Mouse (Mus musculus): ENCODE results near the gene Cabin1. TPM values are rescaled to one million over a fixed set of nuclear protein-coding genes. Genes with fewer than 3 reads are reported as not detected.

Cabin1 gene
- polyA plus RNA-seq, 1 experiment from 2014 or later = 35.8 TPM

DNA sequence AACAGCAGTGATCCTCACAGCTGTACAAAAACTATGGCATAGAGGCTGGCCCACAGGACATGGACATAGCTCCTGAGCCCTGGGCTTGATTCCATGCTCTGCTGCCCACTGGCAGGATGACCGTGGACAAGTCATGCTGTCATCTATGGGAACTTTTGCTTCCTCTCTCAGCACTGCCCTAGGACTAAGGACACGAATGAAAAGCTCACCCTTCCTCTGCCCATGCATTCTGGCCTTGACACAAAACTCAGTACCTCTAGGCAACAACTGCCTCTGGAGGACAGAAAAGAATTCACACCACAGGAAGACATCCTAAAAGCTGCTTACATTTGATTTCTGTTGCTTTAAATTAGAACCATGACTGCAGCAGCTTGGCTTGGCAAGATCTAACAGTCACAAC lies 87.9 kb downstream of the Cabin1 start:
- no peaks in the 10 kb centered on the region for H3K9me3 ChIP-seq
- no peak for ATAC-seq (ENCODE audit: insufficient read depth, low FRiP score, low read depth)
- H3K4me3 ChIP-seq (replicated peaks) = no peak overlapping the region
- 84% methylated on average over 2 of the region's 2 CpGs for WGBS
- H3K4me2 ChIP-seq = no peak overlapping the region
- H3K27ac ChIP-seq = peak overlapping the region; percentile 85
- H3K27me3 ChIP-seq (replicated peaks) = no peaks in the 10 kb centered on the region
- peaks cover 26% of the 10 kb centered on the region for H3K4me1 ChIP-seq
- H3K36me3 ChIP-seq = 0 out of 2 replicates have a peak, but pooled peaks cover 2% of the 10 kb centered on the region
- no peak overlapping the region for H3K9ac ChIP-seq

DNA sequence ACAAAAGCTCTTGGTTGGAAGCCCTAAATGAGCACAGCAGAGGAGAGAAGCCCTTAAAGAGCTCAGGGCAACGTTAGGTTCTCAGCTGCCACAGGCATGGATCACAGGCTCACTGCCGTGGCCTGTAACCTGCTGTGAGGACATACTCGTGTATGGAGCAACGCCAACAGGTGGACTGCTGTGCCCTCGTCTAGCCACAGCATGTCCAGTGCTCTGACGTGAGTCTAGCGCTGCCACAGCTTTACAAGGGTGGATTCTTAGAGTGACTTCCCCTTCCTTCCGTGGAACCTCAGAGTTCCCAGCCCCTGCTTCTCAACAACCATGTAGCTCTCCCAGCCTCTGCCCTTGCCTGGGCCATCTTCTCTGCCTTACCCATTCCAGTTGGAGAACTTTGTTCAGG lies 88.5 kb downstream of the Cabin1 start:
- no peaks in the 10 kb centered on the region for H3K27me3 ChIP-seq (replicated peaks)
- ATAC-seq (ENCODE audit: insufficient read depth, low FRiP score, low read depth) = no peak
- no peak overlapping the region for H3K9ac ChIP-seq
- H3K36me3 ChIP-seq = 0 out of 2 replicates have a peak, but pooled peaks cover 2% of the 10 kb centered on the region
- 87% methylated on average over 8 of the region's 8 CpGs for WGBS
- H3K27ac ChIP-seq = peak overlapping the region; percentile 85; the same call in 1 of the 2 replicates
- peaks cover 26% of the 10 kb centered on the region for H3K4me1 ChIP-seq
- H3K4me3 ChIP-seq (replicated peaks) = no peak overlapping the region
- H3K9me3 ChIP-seq = no peaks in the 10 kb centered on the region
- no peak overlapping the region for H3K4me2 ChIP-seq

DNA sequence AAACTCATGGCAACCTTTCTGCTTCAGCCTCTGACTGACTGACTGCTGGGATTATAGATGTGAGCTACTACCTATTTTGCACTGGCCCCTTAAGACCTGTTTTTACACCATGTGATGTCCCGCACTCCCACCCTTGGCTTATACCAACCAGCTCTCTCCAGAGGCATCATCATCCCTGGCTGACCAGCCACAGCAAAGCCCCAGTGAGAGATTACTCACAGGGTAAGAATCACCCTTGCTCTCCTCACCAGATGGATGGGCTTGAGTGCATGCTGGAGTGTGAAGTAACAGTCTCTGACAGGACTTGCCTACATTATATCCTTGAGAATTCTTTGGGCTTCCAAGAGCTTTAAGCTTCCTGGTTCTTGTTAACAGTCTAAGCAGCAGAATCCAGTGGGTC lies 94.2 kb downstream of the Cabin1 start:
- no peak overlapping the region for H3K9ac ChIP-seq
- 97% methylated on average over 1 of the region's 1 CpGs for WGBS
- H3K27me3 ChIP-seq (replicated peaks) = no peaks in the 10 kb centered on the region
- no peak overlapping the region for H3K27ac ChIP-seq
- no peaks in the 10 kb centered on the region for H3K9me3 ChIP-seq
- H3K4me1 ChIP-seq = peaks cover 15% of the 10 kb centered on the region
- peaks cover 5% of the 10 kb centered on the region; the same call in 1 of the 2 replicates for H3K36me3 ChIP-seq
- no peak overlapping the region for H3K4me2 ChIP-seq
- no peak for ATAC-seq (ENCODE audit: insufficient read depth, low FRiP score, low read depth)
- no peak overlapping the region for H3K4me3 ChIP-seq (replicated peaks)

DNA sequence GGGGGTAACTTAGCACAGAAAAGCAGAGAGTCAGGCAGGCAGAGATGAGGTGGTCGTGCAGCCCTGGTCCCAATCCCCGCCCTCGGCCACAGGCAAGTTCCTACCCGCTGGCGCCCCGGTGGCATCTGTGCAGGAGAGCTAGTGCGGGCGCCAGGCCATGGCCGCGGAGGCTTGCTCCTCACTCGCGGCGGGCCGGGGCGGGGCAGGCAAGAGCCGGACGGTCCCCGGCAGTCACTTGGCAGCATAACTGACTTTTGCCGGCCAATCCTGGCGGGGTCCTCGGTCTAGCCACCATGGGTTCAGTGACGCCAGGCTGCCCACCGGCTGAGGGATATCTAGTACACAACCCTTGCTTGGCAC lies 96.2 kb downstream of the Cabin1 start:
- H3K27ac ChIP-seq = peak overlapping the region; percentile 83
- ATAC-seq (ENCODE audit: insufficient read depth, low FRiP score, low read depth) = peak; percentile 59; the same call in 1 of the 2 replicates
- H3K4me2 ChIP-seq = peak overlapping the region; percentile 92
- H3K9me3 ChIP-seq = no peaks in the 10 kb centered on the region
- peaks cover 15% of the 10 kb centered on the region for H3K4me1 ChIP-seq
- WGBS = under 1% methylated on average over 23 of the region's 23 CpGs
- peak overlapping the region; percentile 63 for H3K9ac ChIP-seq
- no peaks in the 10 kb centered on the region for H3K27me3 ChIP-seq (replicated peaks)
- peak overlapping the region; percentile 78 for H3K4me3 ChIP-seq (replicated peaks)
- peaks cover 2% of the 10 kb centered on the region; the same call in 1 of the 2 replicates for H3K36me3 ChIP-seq

DNA sequence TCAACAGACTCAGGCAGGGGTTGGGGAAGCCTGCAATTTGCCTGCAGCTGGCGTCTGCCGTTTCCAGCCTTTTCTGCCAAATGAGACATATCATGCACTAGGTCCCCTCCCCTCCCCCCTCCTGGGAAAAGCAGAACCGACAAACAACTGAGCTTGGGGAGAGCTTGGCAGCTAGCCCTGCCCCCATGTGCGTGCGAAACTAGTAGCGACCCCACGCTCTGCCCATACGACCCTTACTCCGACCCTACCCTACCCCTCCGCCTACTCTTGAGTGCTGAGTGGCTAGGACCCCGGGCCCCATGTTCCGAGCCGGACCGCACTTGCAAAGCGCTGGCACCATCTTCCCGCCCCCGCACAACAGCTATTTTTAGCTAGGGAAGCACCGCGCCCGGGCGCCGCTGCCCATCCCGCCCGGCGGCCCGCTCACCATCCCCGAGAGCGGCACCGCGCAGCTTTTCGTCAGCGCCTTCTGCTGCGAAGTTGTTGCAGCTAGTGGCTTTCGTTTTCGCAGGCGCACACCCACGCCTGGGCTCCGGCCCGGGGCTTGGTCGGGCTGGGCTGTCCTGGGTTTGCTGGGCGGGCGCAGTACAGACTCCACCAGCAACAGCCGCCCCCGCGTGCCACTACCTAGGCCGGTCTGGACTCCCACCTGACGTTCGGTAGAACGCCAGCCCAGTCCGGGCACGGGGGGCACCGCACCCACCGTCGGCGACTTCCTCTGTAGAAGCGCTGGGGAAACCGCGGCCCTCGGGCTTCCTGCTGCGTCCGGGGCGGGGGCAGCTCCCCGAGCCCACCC lies 96.8 kb downstream of the Cabin1 start:
- Histone ChIP-seq H3K9me3 (no peaks in the 10 kb centered on the region), H3K36me3 (peaks cover 2% of the 10 kb centered on the region; the same call in 1 of the 2 replicates), H3K4me3 (replicated peaks) (peak overlapping the region; percentile 78), H3K27me3 (replicated peaks) (no peaks in the 10 kb centered on the region), H3K4me2 (peak overlapping the region; percentile 92), H3K4me1 (peaks cover 15% of the 10 kb centered on the region), H3K9ac (peak overlapping the region; percentile 63), H3K27ac (peak overlapping the region; percentile 83)
- 2% methylated on average over 63 of the region's 63 CpGs for WGBS
- ATAC-seq (ENCODE audit: insufficient read depth, low FRiP score, low read depth) = peak; percentile 81

DNA sequence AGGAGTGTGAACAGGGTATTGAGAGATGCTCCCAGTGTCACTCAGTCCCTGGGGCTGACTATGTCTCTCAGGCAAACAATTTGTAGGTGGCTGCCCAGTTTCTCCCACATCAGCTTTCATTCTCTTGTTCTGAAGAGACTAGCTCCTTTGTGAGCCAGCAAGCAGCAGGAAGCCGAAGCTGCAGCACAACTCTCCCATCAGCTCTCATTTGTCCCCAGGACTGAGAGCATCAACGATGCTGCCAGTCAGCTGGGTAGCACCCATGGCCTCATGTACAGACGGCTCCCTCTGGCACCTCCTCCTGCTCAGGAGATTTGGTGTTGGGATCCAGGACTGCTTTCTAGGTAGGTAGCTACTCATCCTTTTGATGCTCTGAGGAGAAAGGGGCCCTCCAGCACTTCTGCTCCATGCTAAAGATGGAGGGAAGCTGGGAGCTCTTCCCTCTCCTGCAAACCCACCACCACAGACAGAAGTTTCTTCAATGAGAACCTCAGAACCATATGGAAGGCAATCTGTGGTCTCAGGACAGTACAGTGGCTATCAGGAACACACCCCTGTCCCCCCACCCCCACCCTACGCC lies 97.6 kb downstream of the Cabin1 start:
- H3K9me3 ChIP-seq = no peaks in the 10 kb centered on the region
- H3K27me3 ChIP-seq (replicated peaks) = no peaks in the 10 kb centered on the region
- peaks cover 15% of the 10 kb centered on the region for H3K4me1 ChIP-seq
- no peak for ATAC-seq (ENCODE audit: insufficient read depth, low FRiP score, low read depth)
- H3K36me3 ChIP-seq = peaks cover 6% of the 10 kb centered on the region; the same call in 1 of the 2 replicates
- H3K27ac ChIP-seq = peak overlapping the region; percentile 83
- peak overlapping the region; percentile 78 for H3K4me3 ChIP-seq (replicated peaks)
- WGBS = 52% methylated on average over 4 of the region's 4 CpGs
- H3K4me2 ChIP-seq = peak overlapping the region; percentile 92
- peak overlapping the region; percentile 63 for H3K9ac ChIP-seq

DNA sequence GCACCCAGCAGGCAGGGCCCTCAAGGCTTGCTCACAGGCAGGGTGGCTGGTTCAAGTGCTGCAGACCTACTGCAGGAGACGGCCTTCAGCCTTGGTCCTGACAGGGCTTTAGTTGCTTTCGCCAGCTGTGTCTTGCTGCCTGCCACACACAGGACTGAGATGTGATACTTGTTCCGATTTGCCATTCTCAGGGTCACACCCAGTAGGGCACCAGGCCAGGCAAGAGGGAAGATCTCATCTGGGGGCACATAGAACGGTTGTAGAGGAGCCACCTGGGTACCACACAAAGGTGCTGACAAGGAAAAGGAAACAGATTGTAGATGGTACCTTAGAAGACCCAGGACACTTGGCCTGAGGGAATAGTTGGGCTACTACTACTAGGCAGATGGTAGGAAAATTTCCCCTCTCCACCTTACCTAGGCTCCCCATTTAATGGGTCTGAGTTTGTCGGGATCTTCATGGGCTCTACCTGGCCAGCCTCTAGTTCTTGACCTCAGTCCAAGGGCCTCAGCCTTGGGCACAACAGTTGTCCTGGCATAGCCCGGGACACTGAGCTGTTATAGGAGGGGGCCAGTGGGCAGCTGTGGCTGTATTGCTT lies 99.4 kb downstream of the Cabin1 start:
- Histone ChIP-seq H3K4me3 (replicated peaks) (no peak overlapping the region), H3K9ac (no peak overlapping the region), H3K36me3 (peaks cover 8% of the 10 kb centered on the region; the same call in 1 of the 2 replicates), H3K4me2 (no peak overlapping the region), H3K27me3 (replicated peaks) (no peaks in the 10 kb centered on the region), H3K9me3 (no peaks in the 10 kb centered on the region), H3K27ac (no peak overlapping the region), H3K4me1 (peaks cover 15% of the 10 kb centered on the region)
- no peak for ATAC-seq (ENCODE audit: insufficient read depth, low FRiP score, low read depth)
- WGBS = 93% methylated on average over 6 of the region's 6 CpGs

DNA sequence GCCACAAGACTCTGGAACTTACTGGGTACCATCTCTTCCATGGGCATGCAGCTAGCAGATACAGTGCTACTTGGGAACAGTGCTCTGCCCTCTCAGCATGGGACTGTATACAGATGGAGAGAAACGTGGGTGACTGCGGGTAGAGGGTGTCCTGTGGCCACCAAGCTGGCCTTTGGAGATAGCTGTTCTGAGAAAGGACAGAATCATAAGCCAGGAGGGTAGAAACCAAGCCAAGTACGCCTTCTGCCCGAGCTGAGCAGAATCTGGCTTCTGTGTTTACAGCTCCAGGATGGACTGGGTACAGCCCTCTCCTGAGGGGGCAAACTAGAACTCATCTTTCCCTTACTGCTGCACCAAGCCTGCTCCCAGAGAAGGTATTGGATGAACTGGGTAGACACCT lies 101.6 kb downstream of the Cabin1 start:
- H3K36me3 ChIP-seq = peaks cover 18% of the 10 kb centered on the region; the same call in 1 of the 2 replicates
- no peak for ATAC-seq (ENCODE audit: insufficient read depth, low FRiP score, low read depth)
- no peak overlapping the region for H3K4me3 ChIP-seq (replicated peaks)
- WGBS = 90% methylated on average over 4 of the region's 4 CpGs
- no peak overlapping the region for H3K4me2 ChIP-seq
- peaks cover 11% of the 10 kb centered on the region for H3K4me1 ChIP-seq
- no peak overlapping the region for H3K9ac ChIP-seq
- H3K9me3 ChIP-seq = no peaks in the 10 kb centered on the region
- H3K27ac ChIP-seq = no peak overlapping the region
- no peaks in the 10 kb centered on the region for H3K27me3 ChIP-seq (replicated peaks)

DNA sequence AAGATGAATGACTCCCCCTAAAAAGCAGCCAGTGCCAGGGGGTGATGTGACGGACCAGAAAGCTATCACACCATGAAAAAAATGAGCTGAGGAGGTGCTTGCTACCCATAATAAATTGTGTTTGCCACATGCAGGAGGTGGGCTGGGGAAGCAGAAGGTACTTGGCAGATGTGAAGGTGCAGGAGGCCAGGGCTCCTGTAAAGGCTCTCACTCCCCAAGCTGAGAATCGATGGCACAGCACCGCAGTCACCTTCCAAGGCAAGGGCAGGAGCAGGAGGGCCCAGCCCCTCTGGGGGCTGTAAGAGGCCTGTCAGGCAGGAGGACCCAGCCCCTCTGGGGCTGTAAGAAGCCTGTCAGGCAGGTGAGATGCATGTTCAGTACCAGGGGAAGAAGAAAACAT lies 102.3 kb downstream of the Cabin1 start:
- WGBS = 83% methylated on average over 3 of the region's 3 CpGs

DNA sequence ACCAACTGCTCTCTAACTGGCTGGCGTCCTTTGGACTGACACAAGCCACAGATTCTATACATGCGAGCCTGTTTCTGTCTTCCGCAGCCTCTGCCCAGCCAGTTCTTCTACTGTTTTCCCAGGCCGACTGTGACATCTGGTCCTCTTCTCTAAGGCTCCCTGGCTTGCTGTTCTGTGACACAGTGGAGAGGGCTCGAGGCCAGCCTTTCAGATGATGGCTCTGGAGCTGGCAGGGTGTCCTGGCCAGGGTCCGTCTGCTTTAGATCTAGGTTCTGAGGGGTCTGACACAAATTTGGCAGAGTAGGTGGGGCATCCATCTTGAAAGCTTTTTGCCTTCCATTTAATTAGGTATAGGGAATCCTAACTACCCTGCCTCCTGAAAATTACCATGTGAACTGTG lies 102.8 kb downstream of the Cabin1 start:
- H3K4me1 ChIP-seq = peaks cover 4% of the 10 kb centered on the region
- H3K9me3 ChIP-seq = no peaks in the 10 kb centered on the region
- H3K36me3 ChIP-seq = peaks cover 30% of the 10 kb centered on the region; the same call in 1 of the 2 replicates
- 72% methylated on average over 6 of the region's 6 CpGs for WGBS
- H3K4me3 ChIP-seq (replicated peaks) = no peak overlapping the region
- H3K27me3 ChIP-seq (replicated peaks) = no peaks in the 10 kb centered on the region
- no peak overlapping the region for H3K4me2 ChIP-seq
- ATAC-seq (ENCODE audit: insufficient read depth, low FRiP score, low read depth) = no peak
- H3K27ac ChIP-seq = no peak overlapping the region
- H3K9ac ChIP-seq = no peak overlapping the region

More for the DNA sequence above, 102.3 kb downstream of the Cabin1 start:
- Histone ChIP-seq H3K9ac (no peak overlapping the region), H3K36me3 (peaks cover 25% of the 10 kb centered on the region; the same call in 1 of the 2 replicates), H3K4me1 (peaks cover 9% of the 10 kb centered on the region), H3K4me2 (no peak overlapping the region), H3K27ac (no peak overlapping the region), H3K4me3 (replicated peaks) (no peak overlapping the region), H3K27me3 (replicated peaks) (no peaks in the 10 kb centered on the region), H3K9me3 (no peaks in the 10 kb centered on the region)
- no peak for ATAC-seq (ENCODE audit: insufficient read depth, low FRiP score, low read depth)

DNA sequence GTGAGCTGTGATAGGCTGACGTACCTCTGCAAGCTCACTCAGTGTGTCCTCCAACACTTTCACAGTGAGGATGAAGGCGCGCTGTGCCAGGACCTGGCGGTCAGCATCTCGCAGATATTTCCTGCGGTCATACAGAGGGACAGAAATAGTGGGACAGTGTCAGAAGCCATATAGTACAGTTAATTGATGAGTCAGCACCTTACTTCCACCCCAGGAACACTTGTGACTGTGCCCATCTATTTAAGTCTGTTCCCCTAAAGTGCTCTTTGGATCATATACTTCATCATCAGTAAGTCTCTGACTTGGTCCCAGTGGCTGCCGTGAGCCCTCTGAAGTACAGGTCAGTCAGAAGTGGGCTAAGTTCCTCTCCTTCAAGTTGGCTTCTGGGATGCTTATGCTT lies 106.4 kb downstream of the Cabin1 start:
- Histone ChIP-seq H3K4me1 (no peaks in the 10 kb centered on the region), H3K4me3 (replicated peaks) (no peak overlapping the region), H3K9me3 (no peaks in the 10 kb centered on the region), H3K27me3 (replicated peaks) (no peaks in the 10 kb centered on the region), H3K4me2 (no peak overlapping the region), H3K9ac (no peak overlapping the region), H3K27ac (no peak overlapping the region), H3K36me3 (peaks cover 55% of the 10 kb centered on the region)
- no peak for ATAC-seq (ENCODE audit: insufficient read depth, low FRiP score, low read depth)
- WGBS = 95% methylated on average over 7 of the region's 7 CpGs

DNA sequence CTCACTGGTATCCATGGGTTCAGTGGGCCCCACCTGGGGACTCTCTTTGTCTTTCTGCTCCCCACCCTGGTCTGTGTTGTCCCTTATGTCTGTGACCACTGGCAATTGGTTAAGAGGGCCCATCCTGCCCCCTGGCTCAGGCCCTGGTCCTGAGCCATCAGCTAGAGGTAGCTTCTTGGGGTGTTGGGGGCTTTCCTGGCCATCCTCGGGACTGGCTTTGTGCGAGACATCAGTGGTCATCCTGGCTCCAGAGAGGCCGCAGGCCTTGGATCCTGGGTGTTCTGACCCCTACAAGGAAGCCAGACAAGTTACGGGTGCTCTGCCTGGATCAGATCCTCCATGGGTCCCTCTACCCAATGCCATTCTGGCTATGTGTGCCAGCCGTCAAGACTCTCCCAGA lies 107.0 kb downstream of the Cabin1 start:
- no peak for ATAC-seq (ENCODE audit: insufficient read depth, low FRiP score, low read depth)
- H3K4me2 ChIP-seq = no peak overlapping the region
- H3K4me1 ChIP-seq = no peaks in the 10 kb centered on the region
- H3K27me3 ChIP-seq (replicated peaks) = no peaks in the 10 kb centered on the region
- no peak overlapping the region for H3K9ac ChIP-seq
- no peak overlapping the region for H3K4me3 ChIP-seq (replicated peaks)
- peaks cover 61% of the 10 kb centered on the region for H3K36me3 ChIP-seq
- 91% methylated on average over 5 of the region's 5 CpGs for WGBS
- H3K27ac ChIP-seq = no peak overlapping the region
- no peaks in the 10 kb centered on the region for H3K9me3 ChIP-seq
